Mouse (Mus musculus) intestine, embryonic 16.5 days (tissue): ENCODE measurements at regions not wholly inside any gene's neighbourhood (a gene's known extent, or its start where the extent isn't known, plus 50 kb on each side); places are given as distances from the start of the nearest gene placed in this dataset.

Experiments used
- ATAC-seq: fragments of 200-750 bp; cut with Nextera tagmentation; 2 replicates; pipeline ENCODE4 v1.8.0; 2017; ENCODE audit warnings: moderate TSS enrichment, moderate library complexity
- H3K27ac ChIP-seq: fragments of 300-500 bp; sonication (generic); 2 replicates; pipeline ENCODE4 v1.5.1; 2014; ENCODE audit warnings: mild to moderate bottlenecking, low read length
- H3K27me3 ChIP-seq: fragments of 300-500 bp; sonication (generic); replicated peaks from 2 replicates; pipeline ENCODE4 v1.6.1; 2014; ENCODE audit warnings: low read length, control low read depth, mixed read lengths; ENCODE audit not compliant: control insufficient read depth, insufficient read depth
- H3K36me3 ChIP-seq: fragments of 300-500 bp; sonication (generic); 2 replicates; pipeline ENCODE4 v1.6.1; 2014; ENCODE audit warnings: low read length, control low read depth; ENCODE audit not compliant: control insufficient read depth, insufficient read depth
- H3K4me1 ChIP-seq: fragments of 300-500 bp; sonication (generic); 2 replicates; pipeline ENCODE4 v1.6.1; 2014; ENCODE audit warnings: low read length, control low read depth, mixed read lengths; ENCODE audit not compliant: control insufficient read depth, insufficient read depth
- H3K4me2 ChIP-seq: fragments of 300-500 bp; sonication (generic); 2 replicates; pipeline ENCODE4 v1.6.1; 2014; ENCODE audit warnings: low read depth, low read length, control low read depth
- H3K4me3 ChIP-seq: fragments of 300-500 bp; sonication (generic); 2 replicates; pipeline ENCODE4 v1.5.1; 2014; ENCODE audit warnings: mild to moderate bottlenecking, low read length
- H3K9ac ChIP-seq: fragments of 300-500 bp; sonication (generic); 2 replicates; pipeline ENCODE4 v1.6.1; 2014; ENCODE audit warnings: low read depth, low read length
- H3K9me3 ChIP-seq: fragments of 300-500 bp; sonication (generic); 2 replicates; pipeline ENCODE4 v1.6.1; 2016; ENCODE audit warnings: low read length, control low read depth; ENCODE audit not compliant: control insufficient read depth
- WGBS: fragments of 180-500 bp; shearing (Covaris S2); extraction: QIAGEN DNeasy Blood & Tissue Kit; methylation state at CpG from one replicate; pipeline ENCODE4 v1.1.7; 2014; 5-methylcytosine and 5-hydroxymethylcytosine counted together

GRCm38 (mm10) chr4:124291767-124292166 lies 318.8 kb downstream of the 3100002H09Rik start:
- no peak for ATAC-seq
- no peaks in the 10 kb centered on the region for H3K27me3 ChIP-seq
- 72% methylated on average over 8 of the region's 8 CpGs for WGBS
- no peak overlapping the region for H3K9ac ChIP-seq
- no peaks in the 10 kb centered on the region for H3K36me3 ChIP-seq
- H3K9me3 ChIP-seq = no peaks in the 10 kb centered on the region
- no peak overlapping the region for H3K4me3 ChIP-seq
- no peaks in the 10 kb centered on the region for H3K4me1 ChIP-seq
- no peak overlapping the region for H3K4me2 ChIP-seq
- H3K27ac ChIP-seq = no peak overlapping the region

- no peak overlapping the region for H3K4me2 ChIP-seq
- H3K4me3 ChIP-seq = no peak overlapping the region
- no peaks in the 10 kb centered on the region for H3K4me1 ChIP-seq
- no peaks in the 10 kb centered on the region for H3K9me3 ChIP-seq
- H3K36me3 ChIP-seq = no peaks in the 10 kb centered on the region
- ATAC-seq = no peak
- H3K27me3 ChIP-seq = no peaks in the 10 kb centered on the region
- 79% methylated on average over 6 of the region's 6 CpGs for WGBS
- H3K27ac ChIP-seq = no peak overlapping the region
- H3K9ac ChIP-seq = no peak overlapping the region
These were observed 323.1 kb downstream of the 3100002H09Rik start for GRCm38 (mm10) chr4:124287471-124287870.

- no peak overlapping the region for H3K4me3 ChIP-seq
- H3K27ac ChIP-seq = no peak overlapping the region
- peaks cover 8% of the 10 kb centered on the region; the same call in 1 of the 2 replicates for H3K27me3 ChIP-seq
- H3K4me2 ChIP-seq = no peak overlapping the region
- peaks cover 11% of the 10 kb centered on the region for H3K4me1 ChIP-seq
- H3K36me3 ChIP-seq = no peaks in the 10 kb centered on the region
- no peaks in the 10 kb centered on the region for H3K9me3 ChIP-seq
- ATAC-seq = no peak
- 21% methylated on average over 10 of the region's 10 CpGs for WGBS
- no peak overlapping the region for H3K9ac ChIP-seq
These were observed 331.9 kb downstream of the 3100002H09Rik start for GRCm38 (mm10) chr4:124278681-124279080.

- peak overlapping the region; percentile 43 for H3K4me3 ChIP-seq
- H3K4me1 ChIP-seq = peaks cover 11% of the 10 kb centered on the region
- no peaks in the 10 kb centered on the region for H3K36me3 ChIP-seq
- H3K9me3 ChIP-seq = no peaks in the 10 kb centered on the region
- H3K27me3 ChIP-seq = peaks cover 8% of the 10 kb centered on the region; the same call in 1 of the 2 replicates
- peak overlapping the region; percentile 79 for H3K4me2 ChIP-seq
- no peak for ATAC-seq
- no peak overlapping the region for H3K27ac ChIP-seq
- H3K9ac ChIP-seq = peak overlapping the region; percentile 52
- under 1% methylated on average over 43 of the region's 43 CpGs for WGBS
These were observed 333.0 kb downstream of the 3100002H09Rik start for GRCm38 (mm10) chr4:124277456-124278181.

- no peak for ATAC-seq
- peak overlapping the region; percentile 43 for H3K4me3 ChIP-seq
- WGBS = 6% methylated on average over 21 of the region's 21 CpGs
These were observed 333.7 kb downstream of the 3100002H09Rik start for GRCm38 (mm10) chr4:124276741-124277455.

GRCm38 (mm10) chr4:124272002-124272401 lies 338.6 kb downstream of the 3100002H09Rik start:
- no peak overlapping the region for H3K4me2 ChIP-seq
- H3K4me1 ChIP-seq = peaks cover 6% of the 10 kb centered on the region; the same call in 1 of the 2 replicates
- no peaks in the 10 kb centered on the region; the same call in 1 of the 2 replicates for H3K27me3 ChIP-seq
- 74% methylated on average over 2 of the region's 2 CpGs for WGBS
- H3K27ac ChIP-seq = no peak overlapping the region
- no peaks in the 10 kb centered on the region for H3K9me3 ChIP-seq
- no peak for ATAC-seq
- no peaks in the 10 kb centered on the region for H3K36me3 ChIP-seq
- no peak overlapping the region for H3K4me3 ChIP-seq
- H3K9ac ChIP-seq = no peak overlapping the region

More at GRCm38 (mm10) chr4:124276741-124277455, 333.7 kb downstream of the 3100002H09Rik start:
- H3K27me3 ChIP-seq = peaks cover 8% of the 10 kb centered on the region; the same call in 1 of the 2 replicates
- no peaks in the 10 kb centered on the region for H3K36me3 ChIP-seq
- peak overlapping the region; percentile 79 for H3K4me2 ChIP-seq
- H3K27ac ChIP-seq = no peak overlapping the region
- no peaks in the 10 kb centered on the region for H3K9me3 ChIP-seq
- H3K9ac ChIP-seq = peak overlapping the region; percentile 52; the same call in 1 of the 2 replicates
- peaks cover 11% of the 10 kb centered on the region for H3K4me1 ChIP-seq

- Histone ChIP-seq H3K9ac (no peak overlapping the region), H3K27ac (no peak overlapping the region), H3K4me1 (no peaks in the 10 kb centered on the region), H3K4me2 (no peak overlapping the region), H3K27me3 (no peaks in the 10 kb centered on the region), H3K36me3 (no peaks in the 10 kb centered on the region), H3K9me3 (no peaks in the 10 kb centered on the region), H3K4me3 (no peak overlapping the region)
- ATAC-seq = no peak
- WGBS = 65% methylated on average over 4 of the region's 4 CpGs
These were observed 342.2 kb downstream of the 3100002H09Rik start for GRCm38 (mm10) chr4:124268404-124268803.

GRCm38 (mm10) chr4:124266573-124266972 lies 344.0 kb downstream of the 3100002H09Rik start:
- 51% methylated on average over 4 of the region's 4 CpGs for WGBS
- no peak overlapping the region for H3K9ac ChIP-seq
- H3K27ac ChIP-seq = no peak overlapping the region
- no peak for ATAC-seq
- no peaks in the 10 kb centered on the region for H3K27me3 ChIP-seq
- H3K36me3 ChIP-seq = no peaks in the 10 kb centered on the region
- no peak overlapping the region for H3K4me2 ChIP-seq
- H3K4me1 ChIP-seq = no peaks in the 10 kb centered on the region
- H3K4me3 ChIP-seq = no peak overlapping the region
- H3K9me3 ChIP-seq = no peaks in the 10 kb centered on the region

GRCm38 (mm10) chr4:124265527-124265926 lies 345.1 kb downstream of the 3100002H09Rik start:
- no peak overlapping the region for H3K9ac ChIP-seq
- no peak overlapping the region for H3K4me2 ChIP-seq
- no peak for ATAC-seq
- H3K27ac ChIP-seq = no peak overlapping the region
- no peaks in the 10 kb centered on the region for H3K4me1 ChIP-seq
- WGBS = 75% methylated on average over 14 of the region's 15 CpGs
- no peaks in the 10 kb centered on the region for H3K9me3 ChIP-seq
- no peak overlapping the region for H3K4me3 ChIP-seq
- H3K36me3 ChIP-seq = no peaks in the 10 kb centered on the region
- no peaks in the 10 kb centered on the region for H3K27me3 ChIP-seq
